Mouse (Mus musculus): ENCODE measurements at regions not wholly inside any gene's neighbourhood (a gene's known extent, or its start where the extent isn't known, plus 50 kb on each side); places are given as distances from the start of the nearest gene placed in this dataset.

GRCm38 (mm10) chr5:45000996-45001395, 201.5 kb upstream of the Ldb2 start:
- TF ChIP-seq CTCF (IDR thresholded peaks at IDR 0.05; ENCODE audit: borderline replicate concordance, insufficient read depth, low read depth, low read length), result no peak
- TF ChIP-seq POLR2A (IDR thresholded peaks at IDR 0.05; ENCODE audit: borderline replicate concordance, insufficient read depth, low read length), result no peak
